Mouse (Mus musculus): ENCODE measurements around the gene Osbpl11.

DNA sequence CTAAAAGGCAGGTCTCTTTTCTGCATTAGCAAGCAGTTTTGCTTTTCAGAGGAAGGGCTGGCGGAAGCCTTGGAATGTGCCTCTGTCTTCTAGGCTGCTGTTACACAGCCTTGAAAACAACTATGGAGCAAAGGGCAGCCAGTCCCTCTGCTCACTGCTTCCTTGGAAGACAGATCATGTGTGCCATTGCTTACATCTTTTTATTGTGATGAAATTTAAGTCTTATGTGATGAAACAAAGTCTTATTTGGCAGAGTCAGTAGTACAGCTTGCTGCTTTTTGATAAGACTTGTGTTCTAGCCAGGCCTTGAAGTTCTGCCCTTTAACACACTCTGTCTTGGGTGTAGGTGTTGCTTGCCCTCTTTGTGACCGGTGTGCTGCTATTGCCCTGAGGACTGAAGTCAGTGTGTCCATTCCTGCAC lies 6.8 kb downstream of the Osbpl11 start:
- no peak for TF ChIP-seq POLR2A (IDR thresholded peaks at IDR 0.05; ENCODE audit: extremely low read depth, insufficient read depth, low read length)
- TF ChIP-seq CTCF (IDR thresholded peaks at IDR 0.05; ENCODE audit: low read depth, low read length) = no peak
